ENCODE assay signal across 10 mouse cellular contexts in genomic region chr4:107348529-107349310, GRCm38 (mm10). TPM values are rescaled to one million over a fixed set of nuclear protein-coding genes. Genes with fewer than 3 reads are reported as not detected.
DNase-seq lines count a peak whose midpoint lies in the region; ATAC-seq lines count a peak whose summit lies in the region.
"Had no signal": no experiment of that assay in that cellular context is flagged by ENCODE, and none has a peak within 500 bp of the region (broad histone marks: within the 10 kb centered on the region; RNA-seq: fewer than 3 reads in every experiment).

No protein-coding gene starts in this region.

- no peaks in the 10 kb centered on the region for H3K27me3 ChIP-seq in liver, embryonic 13.5 days
- H3K27me3 ChIP-seq in midbrain, embryonic 16.5 days (ENCODE audit: control insufficient read depth, insufficient read depth, low read depth, low read length) = no peaks in the 10 kb centered on the region
- H3K27me3 ChIP-seq: limb, embryonic 13.5 days had no signal

- peak; percentile 63 to 72 for DNase-seq in cerebellum, postnatal 10 days
- DNase-seq in cerebellum, adult 11-12 months = no peak
- DNase-seq in left cerebral cortex, postnatal 4 days = peak; percentile 72
- DNase-seq in left cerebral cortex, adult 8-10 months (ENCODE audit: low spot score in 2 of 2) = no peak
- no peak for DNase-seq in liver, embryonic 13.5 days
- no peak for DNase-seq in left cerebral cortex, postnatal 10 days (ENCODE audit: extremely low spot score in 1 of 2, low spot score in 2 of 2)
- no peak for DNase-seq in ovary, adult 18-20 months (ENCODE audit: low spot score)

- peak; percentile 26; the same call in 1 of the 2 replicates for ATAC-seq in liver, embryonic 13.5 days (ENCODE audit: low read depth)
- ATAC-seq in midbrain, embryonic 16.5 days = peak; percentile 36; the same call in 1 of the 2 replicates

- H3K4me3 ChIP-seq in liver, embryonic 13.5 days (replicated peaks) = no peak overlapping the region
- no peak overlapping the region for H3K4me3 ChIP-seq in midbrain, embryonic 16.5 days (ENCODE audit: low read depth, low read length)
- H3K4me3 ChIP-seq: limb, embryonic 13.5 days had no signal

- intact Hi-C loops in left cerebral cortex, postnatal 4 days (cut with DNase I) = loop anchor here (5.0 to 10.0 kb wide), 2 partner anchors 96 to 164 kb away; partner anchors contain the start of genes Hspb11 and Lrrc42
- intact Hi-C loops in left cerebral cortex, postnatal 10 days (cut with DNase I) = loop anchor here (2.0 to 10.0 kb wide), 2 partner anchors 98 to 164 kb away; no protein-coding TSS in a partner anchor

- 69% methylated on average over 20 of the region's 20 CpGs for WGBS in liver, embryonic 13.5 days (ENCODE audit: insufficient replicate concordance)
- WGBS in midbrain, embryonic 16.5 days = 65% methylated on average over 20 of the region's 20 CpGs

- H3K36me3 ChIP-seq in liver, embryonic 13.5 days = 0 out of 2 replicates have a peak, but pooled peaks cover 5% of the 10 kb centered on the region
- H3K36me3 ChIP-seq in midbrain, embryonic 16.5 days (ENCODE audit: control insufficient read depth, insufficient read depth, low read length) = no peaks in the 10 kb centered on the region; the same call in 1 of the 2 replicates

- H3K9me3 ChIP-seq in liver, embryonic 13.5 days (replicated peaks) = no peaks in the 10 kb centered on the region
- no peaks in the 10 kb centered on the region for H3K9me3 ChIP-seq in midbrain, embryonic 16.5 days (replicated peaks; ENCODE audit: control insufficient read depth, low read length, poor library complexity, severe bottlenecking)
- H3K9me3 ChIP-seq: limb, embryonic 13.5 days had no signal

- no peak overlapping the region for H3K9ac ChIP-seq in liver, embryonic 13.5 days
- H3K9ac ChIP-seq in midbrain, embryonic 16.5 days (ENCODE audit: low read depth, low read length) = 0 out of 2 replicates have a peak overlapping the region, but pooled peaks have one; percentile 12
- H3K9ac ChIP-seq: limb, embryonic 13.5 days had no signal

- no peak overlapping the region for H3K27ac ChIP-seq in liver, embryonic 13.5 days
- H3K27ac ChIP-seq in midbrain, embryonic 16.5 days (ENCODE audit: low read length) = peak overlapping the region; percentile 40
- H3K27ac ChIP-seq: limb, embryonic 13.5 days had no signal

- H3K4me1 ChIP-seq in liver, embryonic 13.5 days (replicated peaks) = peaks cover 11% of the 10 kb centered on the region
- H3K4me1 ChIP-seq in midbrain, embryonic 16.5 days (ENCODE audit: control insufficient read depth, insufficient read depth, low read length) = peaks cover 6% of the 10 kb centered on the region; the same call in 1 of the 2 replicates

- no peak overlapping the region for H3K4me2 ChIP-seq in liver, embryonic 13.5 days
- no peak overlapping the region for H3K4me2 ChIP-seq in midbrain, embryonic 16.5 days (ENCODE audit: low read length)
- H3K4me2 ChIP-seq: limb, embryonic 13.5 days had no signal

RNA-seq across cellular contexts. Expression of gene Ndc1, which starts 18.9 kb away (rescaled TPM):
- total RNA-seq in left cerebral cortex, postnatal 4 days (2021) = 10 to 100 TPM; 17.8 to 18.0 TPM
- 10 to 100 TPM in 2 of 4 experiments, 1 to 10 TPM in 2; 9.1 to 12.8 (median 10.4) TPM for total RNA-seq in left cerebral cortex, adult 8-10 months (2022)
- 18.5 and 24.0 TPM in 2 replicates for polyA plus RNA-seq in liver, embryonic 13.5 days (2015; fragmentation: Nextera tagmentation; extraction: Ambion mirVana)
- 19.3 and 19.8 TPM in 2 replicates for polyA plus RNA-seq in midbrain, embryonic 16.5 days (2015; fragmentation: Nextera tagmentation; extraction: Ambion mirVana)
- 10 to 100 TPM; 18.3 to 20.2 TPM for total RNA-seq in left cerebral cortex, postnatal 10 days (2021)

RNA-seq across cellular contexts. Expression of gene Yipf1, which starts 34.6 kb away (rescaled TPM):
- 10 to 100 TPM; 42.4 to 46.0 TPM for total RNA-seq in left cerebral cortex, postnatal 4 days (2021)
- total RNA-seq in left cerebral cortex, adult 8-10 months (2022) = 10 to 100 TPM; 42.8 to 52.1 (median 45.8) TPM
- polyA plus RNA-seq in liver, embryonic 13.5 days (2015; fragmentation: Nextera tagmentation; extraction: Ambion mirVana) = 28.1 and 28.7 TPM in 2 replicates
- 52.2 and 53.2 TPM in 2 replicates for polyA plus RNA-seq in midbrain, embryonic 16.5 days (2015; fragmentation: Nextera tagmentation; extraction: Ambion mirVana)
- total RNA-seq in left cerebral cortex, postnatal 10 days (2021) = 10 to 100 TPM; 44.6 to 47.8 TPM

RNA-seq across cellular contexts. Expression of gene Dio1, which starts 41.8 kb away (rescaled TPM):
- not detected for total RNA-seq in left cerebral cortex, postnatal 4 days (2021)
- not detected for total RNA-seq in left cerebral cortex, adult 8-10 months (2022)
- not detected in 2 replicates for polyA plus RNA-seq in liver, embryonic 13.5 days (2015; fragmentation: Nextera tagmentation; extraction: Ambion mirVana)
- polyA plus RNA-seq in midbrain, embryonic 16.5 days (2015; fragmentation: Nextera tagmentation; extraction: Ambion mirVana) = not detected in 2 replicates
- not detected for total RNA-seq in left cerebral cortex, postnatal 10 days (2021)
- total RNA-seq: gastrocnemius, postnatal 4 days had no signal
- polyA plus RNA-seq: limb, embryonic 13.5 days had no signal

Comparison
In these comparisons a context has a peak if more than half of its experiments do, and no peak if none do; other contexts are left out.
1. DNase-seq: peak in cerebellum, postnatal 10 days (2 of 2) and left cerebral cortex, postnatal 4 days (single experiment); none in cerebellum, adult 11-12 months (single experiment), left cerebral cortex, adult 8-10 months (0 of 2), liver, embryonic 13.5 days (single experiment), left cerebral cortex, postnatal 10 days (0 of 2) and ovary, adult 18-20 months (single experiment).